Mouse (Mus musculus) A20 (cell line): ENCODE data around the gene Ppef1.
A peak's percentile ranks its signal among the peaks of the same experiment; 100 is the strongest.

Source experiments
- DNase-seq: peaks from one replicate; pipeline ENCODE4 v3.0.0-alpha.2; 2011; ENCODE audit warnings: low read depth, low spot score

Ppef1 gene

GRCm38 (mm10) chrX:160598562-160599458, 136.8 kb downstream of the Ppef1 start:
- DNase-seq = peak; percentile 24

- no peak for DNase-seq
These were observed 137.5 kb downstream of the Ppef1 start for GRCm38 (mm10) chrX:160598055-160598454.

- no peak for DNase-seq
These were observed 142.6 kb downstream of the Ppef1 start for GRCm38 (mm10) chrX:160592933-160593332.

- DNase-seq = no peak
These were observed 145.4 kb downstream of the Ppef1 start for GRCm38 (mm10) chrX:160590147-160590546.

- no peak for DNase-seq
These were observed 147.0 kb downstream of the Ppef1 start for GRCm38 (mm10) chrX:160588523-160588922.

- no peak for DNase-seq
These were observed 150.5 kb downstream of the Ppef1 start for GRCm38 (mm10) chrX:160585110-160585509.

- no peak for DNase-seq
These were observed 151.3 kb downstream of the Ppef1 start for GRCm38 (mm10) chrX:160584148-160584838.

GRCm38 (mm10) chrX:160583589-160583988, 152.0 kb downstream of the Ppef1 start:
- DNase-seq = no peak
